Mouse (Mus musculus) thymus, adult 2 months (tissue): ENCODE data around the gene Epb41. TPM values are rescaled to one million over a fixed set of nuclear protein-coding genes. Genes with fewer than 3 reads are reported as not detected.

Experiments used
- DNase-seq: peaks from one replicate; pipeline ENCODE4 v3.0.0; 2021
- H3K27ac ChIP-seq: fragments of 200-500 bp; 2 replicates; pipeline ENCODE4 v1.5.1; 2012; ENCODE audit warnings: low read length, control low read depth; ENCODE audit not compliant: control insufficient read depth, insufficient read depth
- H3K27me3 ChIP-seq: fragments of 200-500 bp; 2 replicates; pipeline ENCODE4 v1.6.1; 2012; ENCODE audit warnings: mild to moderate bottlenecking, low read length, moderate library complexity, mixed read lengths; ENCODE audit not compliant: control insufficient read depth, insufficient read depth
- H3K36me3 ChIP-seq: fragments of 200-500 bp; 2 replicates; pipeline ENCODE4 v1.6.1; 2012; ENCODE audit warnings: mild to moderate bottlenecking, low read length, moderate library complexity; ENCODE audit not compliant: control insufficient read depth, insufficient read depth
- H3K4me1 ChIP-seq: fragments of 200-500 bp; replicated peaks from 2 replicates; pipeline ENCODE4 v1.6.1; 2012; ENCODE audit warnings: low read length; ENCODE audit not compliant: control insufficient read depth, insufficient read depth
- H3K4me3 ChIP-seq: fragments of 200-500 bp; 2 replicates; pipeline ENCODE4 v1.5.1; 2012; ENCODE audit warnings: mild to moderate bottlenecking, low read length, control low read depth, moderate library complexity; ENCODE audit not compliant: control insufficient read depth, insufficient read depth
- CTCF ChIP-seq: fragments of 200-500 bp; IDR thresholded peaks from 2 replicates; pipeline ENCODE4 v1.5.1; 2012; ENCODE audit warnings: mild to moderate bottlenecking, control low read depth, low read length, moderate library complexity, borderline replicate concordance; ENCODE audit not compliant: control insufficient read depth, poor library complexity, insufficient read depth; ENCODE audit errors: extremely low read depth
- POLR2A ChIP-seq: fragments of 200-500 bp; IDR thresholded peaks from 2 replicates; pipeline ENCODE4 v1.6.1; 2012; ENCODE audit warnings: mild to moderate bottlenecking, low read length, control low read depth, moderate library complexity; ENCODE audit not compliant: control insufficient read depth, poor library complexity, insufficient read depth; ENCODE audit errors: extremely low read depth
- WGBS: fragments of 180-500 bp; shearing (Covaris S2); methylation state at CpG from one replicate; pipeline ENCODE4 v1.1.7; 2018; 5-methylcytosine and 5-hydroxymethylcytosine counted together
- polyA plus RNA-seq: library from polyadenylated mRNA; depleted of rRNA; stranded (reverse); fragments of >200 nt; gene quantifications from 2 replicates; pipeline ENCODE4 v1.2.3, GENCODE M21; 2012

Epb41 gene
- polyA plus RNA-seq, 1 experiment: 103 TPM

- Histone ChIP-seq H3K27me3 (no peaks in the 10 kb centered on the region), H3K27ac (no peak overlapping the region), H3K4me1 (no peaks in the 10 kb centered on the region), H3K4me3 (no peak overlapping the region), H3K36me3 (no peaks in the 10 kb centered on the region)
- WGBS: 90% methylated on average over 2 of the region's 2 CpGs
- TF ChIP-seq POLR2A: no peak
- no peak for TF ChIP-seq CTCF
- DNase-seq: no peak
These were observed 7.2 kb downstream of the Epb41 start for GRCm38 (mm10) chr4:132067938-132068235.

DNA sequence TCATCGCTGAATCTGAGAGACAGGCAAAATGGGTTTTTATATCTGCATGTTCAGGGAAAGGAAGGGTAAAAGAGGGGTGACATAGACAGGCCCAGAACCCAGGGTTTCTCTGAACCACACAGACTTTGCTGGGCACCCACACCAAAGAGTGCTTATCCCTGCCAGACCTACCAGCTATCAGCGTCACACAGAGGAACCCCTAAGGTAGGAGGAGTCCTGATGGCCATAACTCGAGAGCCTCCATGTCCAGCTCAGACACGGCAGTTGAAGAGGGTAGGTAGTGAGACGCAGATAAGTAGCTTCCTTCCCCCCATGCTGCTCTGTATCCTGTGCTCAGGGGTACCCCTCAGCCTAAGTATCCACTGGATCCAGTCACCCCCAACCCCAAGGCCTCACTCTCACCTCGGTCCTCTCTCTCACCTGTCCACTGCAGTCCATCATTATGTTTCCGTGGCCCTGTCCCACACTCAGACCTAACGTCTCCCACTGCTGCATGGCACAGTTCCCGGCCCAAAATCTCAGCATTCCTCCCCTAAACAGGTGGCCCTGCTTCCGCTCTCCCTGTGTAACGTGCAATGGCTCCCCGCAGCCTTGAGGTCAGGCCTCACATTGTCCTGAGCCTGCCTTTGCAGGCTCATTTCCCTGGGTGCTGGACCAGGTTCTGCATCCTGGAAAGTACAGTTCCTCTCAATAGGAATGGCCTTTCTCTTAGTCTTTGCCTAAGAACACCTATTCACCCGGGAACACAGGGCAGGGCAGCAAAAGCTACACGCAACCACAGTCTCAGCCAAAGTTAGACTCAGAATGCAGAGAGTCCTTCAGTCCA lies 7.8 kb downstream of the Epb41 start:
- DNase-seq: no peak
- TF ChIP-seq POLR2A (no peak), CTCF (no peak)
- Histone ChIP-seq H3K4me3 (no peak overlapping the region), H3K36me3 (no peaks in the 10 kb centered on the region), H3K4me1 (no peaks in the 10 kb centered on the region), H3K27me3 (no peaks in the 10 kb centered on the region), H3K27ac (no peak overlapping the region)
- 95% methylated on average over 14 of the region's 14 CpGs for WGBS

DNA sequence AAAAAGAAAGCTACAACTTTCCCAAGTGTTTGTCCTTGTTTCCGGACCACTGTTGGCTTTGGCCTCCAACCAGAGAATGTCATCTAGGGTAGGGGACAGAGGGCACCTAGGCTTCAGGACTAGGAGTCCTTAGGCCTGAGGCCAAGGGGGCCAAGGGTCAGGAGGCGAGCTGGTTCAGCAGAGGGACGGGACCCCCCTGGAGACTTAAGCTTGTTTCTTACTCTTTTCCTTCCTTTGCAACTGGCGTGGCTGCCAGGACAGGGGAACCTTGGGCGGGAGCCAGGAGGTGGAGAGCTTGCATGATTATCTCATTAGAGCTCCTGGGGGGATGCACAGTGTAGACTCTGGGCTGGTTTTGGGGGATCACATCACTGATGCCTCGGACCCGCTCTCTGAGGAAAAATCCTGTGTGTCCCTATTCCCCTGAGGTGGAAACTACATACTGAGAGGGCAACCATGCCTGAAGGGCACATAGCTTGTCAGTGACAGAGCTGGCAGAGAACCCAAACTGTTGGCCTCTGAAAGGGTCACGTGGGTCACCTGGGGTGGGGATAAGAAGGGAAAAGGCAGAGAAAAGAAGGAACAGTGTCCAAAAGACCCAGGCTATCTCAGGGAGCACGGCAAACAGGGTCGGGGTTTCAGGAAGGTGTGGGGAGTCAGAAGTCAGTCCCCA lies 8.9 kb downstream of the Epb41 start:
- TF ChIP-seq POLR2A (no peak), CTCF (no peak)
- Histone ChIP-seq H3K27ac (no peak overlapping the region), H3K4me3 (no peak overlapping the region), H3K4me1 (no peaks in the 10 kb centered on the region), H3K36me3 (no peaks in the 10 kb centered on the region), H3K27me3 (no peaks in the 10 kb centered on the region)
- no peak for DNase-seq
- 91% methylated on average over 10 of the region's 10 CpGs for WGBS

DNA sequence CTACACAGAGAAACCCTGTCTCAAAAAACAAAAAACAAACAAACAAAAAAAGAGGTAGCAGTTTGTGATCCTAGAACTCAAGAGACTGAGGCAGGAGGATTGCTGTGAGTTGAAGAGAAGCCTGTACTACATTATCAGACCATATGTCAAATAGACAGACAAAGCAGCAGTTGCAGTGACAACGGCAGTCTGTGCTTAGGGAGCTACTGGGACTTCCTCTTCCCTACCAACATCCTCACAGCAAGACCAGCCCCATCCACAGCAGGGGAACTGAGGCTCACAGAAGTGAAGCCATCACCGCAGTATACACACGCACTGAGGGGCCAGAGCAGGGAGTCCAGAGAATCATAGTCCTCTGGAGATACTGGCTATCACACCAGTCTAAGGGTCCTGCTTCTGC lies 9.5 kb downstream of the Epb41 start:
- Histone ChIP-seq H3K36me3 (no peaks in the 10 kb centered on the region), H3K27me3 (no peaks in the 10 kb centered on the region), H3K4me1 (no peaks in the 10 kb centered on the region), H3K4me3 (no peak overlapping the region), H3K27ac (no peak overlapping the region)
- TF ChIP-seq POLR2A: no peak
- no peak for TF ChIP-seq CTCF
- no peak for DNase-seq
- WGBS: 70% methylated on average over 3 of the region's 3 CpGs

DNA sequence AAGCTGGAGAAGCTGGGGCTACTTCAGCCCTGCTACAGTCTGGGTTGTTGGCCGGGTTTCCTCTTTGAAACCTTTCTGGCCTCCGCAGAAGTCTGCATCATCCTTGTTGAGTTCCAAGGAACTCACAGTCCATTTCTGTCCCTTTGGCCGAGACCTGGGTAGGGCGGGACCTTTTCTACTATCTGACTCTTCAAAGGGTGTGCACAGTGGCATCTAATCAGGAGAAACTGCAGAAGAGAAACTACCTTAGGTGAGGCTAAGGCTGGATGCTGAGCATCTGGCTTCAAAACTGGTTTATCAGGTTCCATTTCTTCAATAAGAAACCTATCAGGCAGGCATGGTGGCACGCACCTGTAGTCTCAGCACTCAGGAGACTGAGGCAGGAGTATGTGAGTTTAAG lies 10.6 kb downstream of the Epb41 start:
- TF ChIP-seq CTCF (no peak), POLR2A (no peak)
- DNase-seq: no peak
- no peaks in the 10 kb centered on the region for H3K36me3 ChIP-seq
- WGBS: 92% methylated on average over 5 of the region's 5 CpGs
- H3K27me3 ChIP-seq: no peaks in the 10 kb centered on the region
- no peaks in the 10 kb centered on the region for H3K4me1 ChIP-seq
- no peak overlapping the region for H3K27ac ChIP-seq
- no peak overlapping the region for H3K4me3 ChIP-seq

DNA sequence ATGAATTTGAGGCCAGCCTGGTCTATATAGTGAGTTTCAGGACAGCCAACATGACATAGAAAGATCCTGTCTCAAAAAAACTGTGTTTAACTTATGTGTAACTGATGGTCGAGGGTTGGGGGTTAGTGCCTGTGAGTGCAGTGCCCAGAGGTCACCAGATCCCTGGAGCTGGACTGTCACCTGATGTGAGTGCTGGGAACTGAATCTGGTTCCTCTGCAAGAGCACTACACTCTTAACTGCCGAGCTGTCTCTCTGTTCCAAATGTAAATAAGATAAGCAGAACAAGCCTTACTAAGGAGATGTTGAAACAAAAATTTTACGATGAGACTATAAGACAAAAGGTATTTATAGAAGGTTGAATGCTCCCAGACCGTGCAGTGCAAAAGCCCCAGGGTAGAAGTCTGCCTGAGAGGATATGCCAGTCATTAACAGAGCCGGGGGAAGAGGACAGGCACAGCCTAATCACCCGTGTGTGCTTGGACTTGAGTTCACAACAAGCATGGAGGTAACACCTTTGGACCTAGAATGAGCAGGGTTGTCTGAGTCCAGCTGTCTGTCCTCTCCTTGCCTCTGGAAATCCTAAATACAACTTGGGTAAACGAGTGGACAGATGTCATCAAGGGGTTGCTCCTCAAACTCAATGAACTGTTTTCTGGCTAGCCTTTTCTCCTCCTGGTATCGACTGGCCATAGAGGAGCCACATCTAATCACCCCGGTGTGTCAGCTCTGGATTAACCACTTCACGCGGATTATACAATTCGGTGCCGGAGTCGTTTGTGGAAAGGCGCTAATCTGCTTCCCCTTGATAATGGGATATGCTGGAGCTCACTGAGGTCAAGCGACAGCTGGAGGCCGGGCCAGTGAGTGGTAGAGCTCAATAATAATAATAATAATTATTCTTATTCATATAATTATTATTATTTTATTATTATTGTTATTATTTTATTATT lies 11.9 kb downstream of the Epb41 start:
- WGBS: 94% methylated on average over 17 of the region's 17 CpGs
- Histone ChIP-seq H3K36me3 (no peaks in the 10 kb centered on the region), H3K27me3 (no peaks in the 10 kb centered on the region), H3K4me1 (no peaks in the 10 kb centered on the region), H3K4me3 (no peak overlapping the region), H3K27ac (no peak overlapping the region)
- no peak for DNase-seq
- TF ChIP-seq CTCF (no peak), POLR2A (no peak)
